Mouse (Mus musculus): Measurements from ENCODE around the gene Pde6d.

Gene Pde6d

DNA sequence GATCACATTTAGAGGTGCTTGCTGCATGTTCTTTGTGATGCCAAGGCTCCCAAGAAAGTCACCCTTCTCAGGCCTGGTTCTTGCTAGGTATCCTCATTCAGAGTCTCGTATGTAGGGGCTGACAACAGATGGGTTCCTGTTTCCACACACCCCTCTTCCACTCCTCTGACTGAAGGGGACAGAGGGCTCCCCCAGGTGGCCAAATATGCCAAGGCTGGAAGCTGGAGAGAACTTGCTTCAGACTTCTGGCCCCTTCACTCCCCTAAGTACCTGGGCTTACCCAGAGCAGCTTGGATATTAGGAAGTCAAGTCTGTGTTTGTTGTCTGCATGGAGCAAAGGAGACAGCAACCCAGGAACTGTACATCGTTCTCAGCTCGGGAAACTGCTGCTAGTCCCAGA, 82.5 kb downstream of the Pde6d start:
- 0 out of 2 replicates have a peak overlapping the region, but pooled peaks have one; percentile 18 for H3K4me3 ChIP-seq (replicated peaks; ENCODE audit: low read length)
- no peaks in the 10 kb centered on the region for H3K36me3 ChIP-seq (ENCODE audit: insufficient read depth, low read length)
- no peak for TF ChIP-seq NANOG (IDR thresholded peaks at IDR 0.05; ENCODE audit: borderline replicate concordance, low read length)
- peak; percentile 56 for TF ChIP-seq CTCF (conservative IDR thresholded peaks at IDR 0.05; ENCODE audit: low read length)
- no peaks in the 10 kb centered on the region for H3K27me3 ChIP-seq (ENCODE audit: insufficient read depth, low read length)
- H3K9me3 ChIP-seq (ENCODE audit: low read length) = no peaks in the 10 kb centered on the region
- H3K4me1 ChIP-seq (replicated peaks; ENCODE audit: low read depth, low read length) = peaks cover 90% of the 10 kb centered on the region

DNA sequence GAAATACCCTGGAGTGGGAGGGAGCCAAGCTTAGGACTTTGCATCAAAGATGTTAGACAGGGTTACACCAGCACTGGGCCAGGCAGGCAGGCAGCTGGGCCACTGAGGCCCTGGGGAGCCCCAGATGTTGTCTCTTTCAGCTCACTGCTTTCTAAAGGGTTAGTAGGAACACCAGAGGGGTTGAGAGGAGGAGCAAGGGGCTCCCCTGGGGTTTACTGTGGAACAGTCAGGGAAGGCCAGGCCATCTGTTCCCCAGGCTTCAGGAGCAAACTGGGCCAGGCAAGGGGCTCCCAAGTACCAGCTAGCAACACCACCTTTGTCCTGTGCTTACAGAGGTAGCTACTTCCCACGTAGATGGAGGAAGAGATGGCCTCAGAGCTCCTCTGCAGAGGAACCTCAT, 83.8 kb downstream of the Pde6d start:
- Histone ChIP-seq H3K4me3 (replicated peaks; ENCODE audit: low read length) (peak overlapping the region; percentile 30), H3K9me3 (ENCODE audit: low read length) (no peaks in the 10 kb centered on the region), H3K4me1 (replicated peaks; ENCODE audit: low read depth, low read length) (peaks cover 97% of the 10 kb centered on the region), H3K36me3 (ENCODE audit: insufficient read depth, low read length) (no peaks in the 10 kb centered on the region), H3K27me3 (ENCODE audit: insufficient read depth, low read length) (no peaks in the 10 kb centered on the region)
- TF ChIP-seq POU5F1 (IDR thresholded peaks at IDR 0.05; ENCODE audit: borderline replicate concordance, low read length) (no peak), NANOG (IDR thresholded peaks at IDR 0.05; ENCODE audit: borderline replicate concordance, low read length) (no peak), CTCF (conservative IDR thresholded peaks at IDR 0.05; ENCODE audit: low read length) (no peak)

DNA sequence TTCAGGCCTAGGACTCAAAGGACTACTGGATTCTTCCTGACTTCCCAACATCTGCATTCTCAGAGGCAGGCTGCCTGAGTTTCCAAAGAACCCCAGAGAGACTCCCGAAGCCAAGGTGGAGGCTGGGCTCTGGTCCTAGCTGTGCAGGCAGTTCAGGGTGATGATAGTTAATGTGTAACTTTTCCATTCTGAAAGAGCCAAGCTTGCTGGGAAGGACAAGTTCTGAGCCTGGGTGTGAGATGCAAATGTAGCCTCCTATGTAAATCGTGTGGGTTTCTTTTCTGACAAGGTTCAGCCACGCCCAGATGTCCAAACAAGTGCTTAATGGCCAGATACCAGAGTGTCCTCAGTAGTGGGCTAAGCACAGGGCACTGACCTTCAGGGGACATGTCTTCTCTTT, 84.4 kb downstream of the Pde6d start:
- TF ChIP-seq POU5F1 (IDR thresholded peaks at IDR 0.05; ENCODE audit: borderline replicate concordance, low read length) (no peak), NANOG (IDR thresholded peaks at IDR 0.05; ENCODE audit: borderline replicate concordance, low read length) (no peak), CTCF (conservative IDR thresholded peaks at IDR 0.05; ENCODE audit: low read length) (no peak)
- Histone ChIP-seq H3K4me3 (replicated peaks; ENCODE audit: low read length) (peak overlapping the region; percentile 39), H3K9me3 (ENCODE audit: low read length) (no peaks in the 10 kb centered on the region), H3K4me1 (replicated peaks; ENCODE audit: low read depth, low read length) (peaks cover 99% of the 10 kb centered on the region), H3K36me3 (ENCODE audit: insufficient read depth, low read length) (no peaks in the 10 kb centered on the region), H3K27me3 (ENCODE audit: insufficient read depth, low read length) (no peaks in the 10 kb centered on the region)

DNA sequence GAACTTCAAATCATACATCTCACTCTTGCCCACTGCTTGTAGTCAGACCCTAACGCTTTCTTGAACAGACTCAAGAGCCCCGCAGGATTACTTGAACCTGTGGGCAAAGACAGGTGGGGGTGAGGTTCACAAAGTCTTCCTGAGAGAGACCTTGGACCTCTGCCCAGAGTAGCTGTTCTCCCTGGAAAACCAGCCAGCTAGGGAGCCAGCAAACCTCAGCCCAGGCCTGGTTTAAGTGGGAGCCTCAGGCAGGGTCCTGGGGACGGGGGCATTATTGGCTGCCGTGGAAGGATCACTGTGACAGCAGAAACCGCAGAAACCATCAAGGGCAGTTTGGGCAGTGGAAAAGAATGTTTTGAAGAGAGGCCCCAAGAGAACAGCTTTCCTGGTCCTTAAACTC, 85.1 kb downstream of the Pde6d start:
- no peaks in the 10 kb centered on the region for H3K27me3 ChIP-seq (ENCODE audit: insufficient read depth, low read length)

DNA sequence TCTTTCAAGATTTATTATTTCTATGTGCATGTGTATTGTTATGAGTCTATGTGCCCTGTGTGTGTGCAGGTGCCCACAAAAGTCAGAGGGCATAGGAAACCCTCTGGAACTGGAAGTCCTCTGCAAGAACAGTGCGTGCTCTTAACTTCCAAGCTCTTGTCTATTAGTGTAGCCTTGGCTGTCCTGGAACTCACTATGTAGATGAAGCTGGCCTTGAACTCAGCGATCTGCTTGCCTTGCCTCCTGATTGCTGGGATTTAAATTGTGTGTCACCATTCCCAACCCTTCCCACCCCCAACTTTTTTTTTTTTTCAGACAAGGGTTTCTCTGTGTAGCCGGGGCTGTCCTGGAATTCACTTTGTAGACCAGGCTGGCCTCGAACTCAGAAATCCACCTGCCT, 86.1 kb downstream of the Pde6d start:
- H3K4me3 ChIP-seq (replicated peaks; ENCODE audit: low read length) = no peak overlapping the region
- no peaks in the 10 kb centered on the region for H3K36me3 ChIP-seq (ENCODE audit: insufficient read depth, low read length)
- H3K4me1 ChIP-seq (replicated peaks; ENCODE audit: low read depth, low read length) = peaks cover 99% of the 10 kb centered on the region
- no peaks in the 10 kb centered on the region for H3K9me3 ChIP-seq (ENCODE audit: low read length)
- TF ChIP-seq NANOG (IDR thresholded peaks at IDR 0.05; ENCODE audit: borderline replicate concordance, low read length) (no peak), POU5F1 (IDR thresholded peaks at IDR 0.05; ENCODE audit: borderline replicate concordance, low read length) (no peak), CTCF (conservative IDR thresholded peaks at IDR 0.05; ENCODE audit: low read length) (no peak)
- H3K27me3 ChIP-seq (ENCODE audit: insufficient read depth, low read length) = no peaks in the 10 kb centered on the region

More for the DNA sequence above, 85.1 kb downstream of the Pde6d start:
- Histone ChIP-seq H3K4me1 (replicated peaks; ENCODE audit: low read depth, low read length) (peaks cover 99% of the 10 kb centered on the region), H3K4me3 (replicated peaks; ENCODE audit: low read length) (peak overlapping the region; percentile 39; the same call in 1 of the 2 replicates), H3K36me3 (ENCODE audit: insufficient read depth, low read length) (no peaks in the 10 kb centered on the region), H3K9me3 (ENCODE audit: low read length) (no peaks in the 10 kb centered on the region)
- TF ChIP-seq NANOG (IDR thresholded peaks at IDR 0.05; ENCODE audit: borderline replicate concordance, low read length) = no peak
- TF ChIP-seq CTCF (conservative IDR thresholded peaks at IDR 0.05; ENCODE audit: low read length) = no peak
- no peak for TF ChIP-seq POU5F1 (IDR thresholded peaks at IDR 0.05; ENCODE audit: borderline replicate concordance, low read length)

DNA sequence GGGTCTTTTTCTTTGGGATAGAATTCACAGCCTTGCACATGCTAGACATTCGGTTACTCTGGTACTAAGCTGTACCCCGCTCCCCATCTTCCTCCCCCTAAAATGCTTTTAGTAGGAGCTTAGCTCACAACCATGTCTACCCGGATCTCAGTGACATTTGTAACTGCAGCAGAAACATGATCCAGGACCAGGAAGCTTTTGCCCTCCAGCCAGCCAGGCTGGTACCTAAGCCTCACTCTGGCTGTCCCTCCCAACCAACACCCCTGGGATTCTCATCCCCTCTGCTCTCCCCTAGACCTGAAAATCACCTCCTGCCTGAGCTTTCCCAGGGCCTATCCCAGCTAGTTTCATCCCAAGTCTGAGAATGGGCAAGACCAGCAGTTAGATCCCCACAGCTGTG, 88.6 kb downstream of the Pde6d start:
- Histone ChIP-seq H3K36me3 (ENCODE audit: insufficient read depth, low read length) (no peaks in the 10 kb centered on the region), H3K4me1 (replicated peaks; ENCODE audit: low read depth, low read length) (peaks cover 99% of the 10 kb centered on the region), H3K4me3 (replicated peaks; ENCODE audit: low read length) (peak overlapping the region; percentile 35; the same call in 1 of the 2 replicates), H3K27me3 (ENCODE audit: insufficient read depth, low read length) (no peaks in the 10 kb centered on the region), H3K9me3 (ENCODE audit: low read length) (no peaks in the 10 kb centered on the region)
- TF ChIP-seq CTCF (conservative IDR thresholded peaks at IDR 0.05; ENCODE audit: low read length) = no peak
- TF ChIP-seq NANOG (IDR thresholded peaks at IDR 0.05; ENCODE audit: borderline replicate concordance, low read length) = no peak
- TF ChIP-seq POU5F1 (IDR thresholded peaks at IDR 0.05; ENCODE audit: borderline replicate concordance, low read length) = no peak
